Mouse (Mus musculus): ENCODE results near the gene Pip5k1c. TPM values are rescaled to one million over a fixed set of nuclear protein-coding genes. Genes with fewer than 3 reads are reported as not detected.

The Pip5k1c gene
- polyA plus RNA-seq, 1 experiment from 2014 or later: 147 TPM

DNA sequence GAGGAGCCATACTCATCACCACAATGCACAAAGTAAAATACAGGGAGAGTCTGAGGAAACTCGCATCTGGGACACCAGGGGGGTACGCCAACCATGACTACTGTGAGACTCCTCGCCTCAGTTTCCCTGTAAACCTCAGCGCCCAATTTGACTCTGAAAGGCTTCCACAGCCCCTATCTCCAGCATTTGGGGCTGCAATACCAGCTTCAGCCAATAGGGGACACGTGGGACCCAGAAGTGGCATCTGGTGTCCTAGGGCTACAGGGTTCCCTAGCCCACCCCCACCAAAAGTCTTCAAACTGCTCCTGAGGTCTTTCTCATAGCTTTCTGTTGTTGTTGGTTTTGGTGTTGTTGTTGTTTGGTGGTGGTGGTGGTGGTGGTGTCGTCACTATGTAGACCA lies 4.2 kb upstream of the Pip5k1c start:
- Histone ChIP-seq H3K27ac (ENCODE audit: low read length) (no peak overlapping the region), H3K27me3 (ENCODE audit: control insufficient read depth, insufficient read depth, low read depth, low read length) (peaks cover 28% of the 10 kb centered on the region), H3K9ac (ENCODE audit: low read depth, low read length) (no peak overlapping the region), H3K4me3 (ENCODE audit: low read depth, low read length) (no peak overlapping the region), H3K4me1 (ENCODE audit: control insufficient read depth, insufficient read depth, low read length) (peaks cover 7% of the 10 kb centered on the region; the same call in 1 of the 2 replicates), H3K4me2 (ENCODE audit: low read length) (no peak overlapping the region), H3K9me3 (replicated peaks; ENCODE audit: control insufficient read depth, low read length, poor library complexity, severe bottlenecking) (no peaks in the 10 kb centered on the region), H3K36me3 (ENCODE audit: control insufficient read depth, insufficient read depth, low read length) (no peaks in the 10 kb centered on the region)
- no peak for ATAC-seq
- WGBS: 36% methylated on average over 6 of the region's 6 CpGs

DNA sequence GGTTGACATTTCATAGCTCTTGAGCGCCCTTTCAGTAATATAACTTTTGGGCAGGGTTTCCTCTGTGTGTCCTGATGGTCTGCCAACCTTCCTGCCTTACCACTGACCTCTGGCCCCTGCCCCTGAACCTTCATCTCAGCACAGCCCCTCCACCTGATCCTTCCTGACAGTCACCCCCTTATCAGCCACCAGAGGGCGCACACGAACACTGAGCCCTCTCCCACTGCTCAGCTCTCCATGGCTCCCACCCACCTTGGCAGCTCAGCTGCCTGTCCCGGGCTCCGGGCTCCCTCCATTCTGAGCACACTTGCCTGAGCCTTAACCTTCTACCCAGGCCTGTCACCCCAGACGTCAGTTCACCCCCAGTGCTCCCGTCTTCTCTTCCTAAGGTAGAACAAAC lies 3.5 kb upstream of the Pip5k1c start:
- Histone ChIP-seq H3K36me3 (ENCODE audit: control insufficient read depth, insufficient read depth, low read length) (no peaks in the 10 kb centered on the region), H3K4me1 (ENCODE audit: control insufficient read depth, insufficient read depth, low read length) (peaks cover 11% of the 10 kb centered on the region), H3K27me3 (ENCODE audit: control insufficient read depth, insufficient read depth, low read depth, low read length) (peaks cover 27% of the 10 kb centered on the region), H3K9me3 (replicated peaks; ENCODE audit: control insufficient read depth, low read length, poor library complexity, severe bottlenecking) (no peaks in the 10 kb centered on the region), H3K4me3 (ENCODE audit: low read depth, low read length) (no peak overlapping the region), H3K4me2 (ENCODE audit: low read length) (no peak overlapping the region), H3K27ac (ENCODE audit: low read length) (no peak overlapping the region), H3K9ac (ENCODE audit: low read depth, low read length) (no peak overlapping the region)
- under 1% methylated on average over 7 of the region's 7 CpGs for WGBS
- ATAC-seq: no peak

DNA sequence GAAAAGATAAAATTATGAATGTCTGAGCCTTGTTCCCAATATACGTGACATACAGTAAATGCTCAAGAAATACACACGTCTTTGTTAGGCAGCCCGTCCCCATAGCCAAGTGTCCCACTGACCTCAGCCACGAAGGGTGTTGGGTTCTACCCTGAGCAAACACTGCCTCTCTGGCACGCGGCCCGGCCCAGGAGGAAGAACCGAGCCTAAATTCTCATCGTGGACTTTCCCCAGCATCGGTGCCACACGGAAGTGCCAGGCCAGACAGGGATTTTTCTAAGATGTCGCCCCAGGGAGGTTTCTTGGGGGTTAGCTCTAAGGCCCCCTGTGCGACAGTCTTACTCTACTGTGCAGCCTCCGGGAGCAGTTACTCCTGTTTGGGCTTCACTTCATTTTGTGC lies 3.0 kb upstream of the Pip5k1c start:
- Histone ChIP-seq H3K4me2 (ENCODE audit: low read length) (no peak overlapping the region), H3K4me1 (ENCODE audit: control insufficient read depth, insufficient read depth, low read length) (peaks cover 15% of the 10 kb centered on the region), H3K9ac (ENCODE audit: low read depth, low read length) (no peak overlapping the region), H3K9me3 (replicated peaks; ENCODE audit: control insufficient read depth, low read length, poor library complexity, severe bottlenecking) (no peaks in the 10 kb centered on the region), H3K27ac (ENCODE audit: low read length) (no peak overlapping the region), H3K27me3 (ENCODE audit: control insufficient read depth, insufficient read depth, low read depth, low read length) (peaks cover 22% of the 10 kb centered on the region), H3K36me3 (ENCODE audit: control insufficient read depth, insufficient read depth, low read length) (no peaks in the 10 kb centered on the region), H3K4me3 (ENCODE audit: low read depth, low read length) (no peak overlapping the region)
- ATAC-seq: no peak
- 69% methylated on average over 14 of the region's 14 CpGs for WGBS

DNA sequence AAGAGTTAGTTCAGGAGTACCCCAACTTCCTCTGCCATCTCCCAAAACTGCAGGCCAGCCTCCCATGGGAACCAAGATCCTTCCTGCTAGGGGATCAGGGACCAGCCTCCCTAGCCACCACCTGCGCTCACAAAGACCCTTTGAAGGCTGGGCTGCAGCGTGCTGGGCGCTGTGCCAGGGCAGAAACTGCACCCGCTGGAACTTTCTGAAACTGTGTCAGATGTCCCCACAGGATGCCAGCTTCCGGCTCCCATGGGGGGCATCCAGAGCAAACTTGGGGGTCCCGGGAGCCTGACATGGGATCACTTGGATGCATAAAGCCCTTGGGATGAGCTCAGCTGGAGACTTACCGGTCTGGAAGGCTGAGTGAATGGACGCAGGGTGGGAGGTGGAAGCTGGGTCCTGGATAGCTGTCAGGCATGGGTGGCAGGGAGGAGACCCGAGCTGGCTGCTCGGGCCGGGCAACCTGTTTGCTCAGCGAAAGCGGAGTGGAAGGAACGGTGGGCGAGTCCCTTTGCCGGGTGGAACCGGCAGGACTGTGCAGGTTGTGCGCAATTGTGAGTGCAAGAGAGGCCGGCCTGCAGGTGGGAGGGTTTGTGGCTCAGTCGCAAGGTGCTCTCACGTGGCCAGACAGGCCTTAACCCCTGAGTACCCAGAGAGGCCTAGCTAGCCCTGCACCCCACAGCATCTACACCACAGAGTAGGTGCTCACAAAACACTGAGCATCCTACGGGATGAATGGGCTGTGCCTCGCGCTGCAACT lies 1.9 kb upstream of the Pip5k1c start:
- peak overlapping the region; percentile 11; the same call in 1 of the 2 replicates for H3K4me3 ChIP-seq (ENCODE audit: low read depth, low read length)
- H3K9me3 ChIP-seq (replicated peaks; ENCODE audit: control insufficient read depth, low read length, poor library complexity, severe bottlenecking): no peaks in the 10 kb centered on the region
- 14% methylated on average over 24 of the region's 24 CpGs for WGBS
- no peak overlapping the region for H3K9ac ChIP-seq (ENCODE audit: low read depth, low read length)
- H3K27me3 ChIP-seq (ENCODE audit: control insufficient read depth, insufficient read depth, low read depth, low read length): peaks cover 18% of the 10 kb centered on the region
- peaks cover 19% of the 10 kb centered on the region for H3K4me1 ChIP-seq (ENCODE audit: control insufficient read depth, insufficient read depth, low read length)
- H3K4me2 ChIP-seq (ENCODE audit: low read length): peak overlapping the region; percentile 23
- H3K27ac ChIP-seq (ENCODE audit: low read length): no peak overlapping the region
- H3K36me3 ChIP-seq (ENCODE audit: control insufficient read depth, insufficient read depth, low read length): no peaks in the 10 kb centered on the region
- ATAC-seq: no peak

DNA sequence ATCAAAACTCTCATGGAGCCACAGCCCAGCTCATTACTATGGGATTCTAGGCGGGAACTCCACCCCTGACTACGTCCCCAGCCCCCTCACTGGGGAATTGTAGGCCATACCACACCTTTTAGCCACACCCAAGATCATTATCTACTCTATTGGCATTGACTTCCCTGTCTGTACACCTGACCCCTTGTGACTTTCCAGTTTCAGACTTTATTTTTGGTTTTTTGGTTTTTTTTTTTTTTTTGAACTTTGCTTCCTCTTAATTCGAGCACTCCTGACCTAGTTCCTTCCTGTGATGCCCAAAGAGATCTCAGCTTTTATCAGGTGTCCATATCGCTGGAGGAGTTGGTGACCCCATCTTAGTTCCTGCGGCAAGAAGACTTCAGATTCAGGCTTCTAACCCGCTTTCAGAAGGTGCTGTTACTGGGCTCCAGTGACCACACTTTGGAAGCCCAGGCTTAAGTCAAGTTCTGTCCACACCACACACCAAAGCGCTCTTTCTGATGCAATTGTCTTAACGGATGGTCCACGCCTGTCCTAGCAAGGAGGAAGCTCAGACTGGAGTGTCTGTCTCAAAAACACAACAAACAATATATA lies 1.2 kb upstream of the Pip5k1c start, which contains the start of gene Tjp3:
Gene Tjp3 (minus strand): TSS at position 71 of the 594 bp plus-strand sequence.
- Histone ChIP-seq H3K4me2 (ENCODE audit: low read length) (peak within 1 kb of the TSS; percentile 23), H3K9ac (ENCODE audit: low read depth, low read length) (no peak within 1 kb of the TSS), H3K9me3 (replicated peaks; ENCODE audit: control insufficient read depth, low read length, poor library complexity, severe bottlenecking) (no peaks in the 10 kb centered on the region), H3K27me3 (ENCODE audit: control insufficient read depth, insufficient read depth, low read depth, low read length) (peaks cover 18% of the 10 kb centered on the region), H3K4me1 (ENCODE audit: control insufficient read depth, insufficient read depth, low read length) (peaks cover 19% of the 10 kb centered on the region), H3K36me3 (ENCODE audit: control insufficient read depth, insufficient read depth, low read length) (no peaks in the 10 kb centered on the region), H3K27ac (ENCODE audit: low read length) (no peak within 1 kb of the TSS), H3K4me3 (ENCODE audit: low read depth, low read length) (peak within 1 kb of the TSS; percentile 89; the same call in 1 of the 2 replicates)
- 82% methylated on average over 9 of the region's 9 CpGs for WGBS
- no peak for ATAC-seq

DNA sequence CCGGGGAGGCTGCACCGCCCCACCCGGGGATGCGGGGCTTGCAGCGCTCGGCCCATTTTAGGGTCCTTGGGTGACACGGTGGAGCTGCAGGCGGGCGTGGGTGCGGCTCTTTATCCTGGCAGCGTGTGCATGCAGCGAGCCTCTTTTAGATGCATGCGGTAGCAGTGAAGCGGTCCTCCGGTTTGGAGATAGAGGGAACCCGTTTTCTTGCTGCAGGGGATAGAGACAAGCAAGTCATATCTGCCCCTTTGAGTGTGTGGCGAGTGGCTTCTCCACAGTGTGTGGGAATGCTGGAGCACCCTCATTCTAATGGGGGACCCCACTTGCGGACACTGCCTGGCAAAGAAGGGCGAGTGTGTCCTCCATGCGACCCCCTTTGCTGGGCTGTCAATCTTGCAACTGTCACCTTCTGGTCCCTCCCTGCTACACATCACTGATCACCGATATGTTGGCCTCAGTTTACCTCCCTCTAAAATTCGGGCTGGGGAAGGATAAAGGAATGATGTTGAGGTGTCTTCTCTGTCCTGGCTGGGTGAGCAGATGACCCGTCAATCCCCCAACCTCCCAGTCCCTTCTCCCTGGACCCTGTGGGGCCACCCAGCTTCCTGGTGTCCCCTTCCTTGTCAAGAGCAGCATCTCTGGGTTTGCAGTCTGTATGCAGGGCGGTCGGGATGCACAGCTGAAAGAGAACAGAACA lies 719 bp downstream of the Pip5k1c start:
- H3K27me3 ChIP-seq (ENCODE audit: control insufficient read depth, insufficient read depth, low read depth, low read length): peaks cover 14% of the 10 kb centered on the region
- peak overlapping the region; percentile 89 for H3K27ac ChIP-seq (ENCODE audit: low read length)
- ATAC-seq: no peak
- H3K4me1 ChIP-seq (ENCODE audit: control insufficient read depth, insufficient read depth, low read length): peaks cover 19% of the 10 kb centered on the region
- H3K4me3 ChIP-seq (ENCODE audit: low read depth, low read length): peak overlapping the region; percentile 89
- 4% methylated on average over 25 of the region's 25 CpGs for WGBS
- H3K4me2 ChIP-seq (ENCODE audit: low read length): peak overlapping the region; percentile 66
- no peaks in the 10 kb centered on the region for H3K36me3 ChIP-seq (ENCODE audit: control insufficient read depth, insufficient read depth, low read length)
- H3K9me3 ChIP-seq (replicated peaks; ENCODE audit: control insufficient read depth, low read length, poor library complexity, severe bottlenecking): no peaks in the 10 kb centered on the region
- H3K9ac ChIP-seq (ENCODE audit: low read depth, low read length): peak overlapping the region; percentile 93

DNA sequence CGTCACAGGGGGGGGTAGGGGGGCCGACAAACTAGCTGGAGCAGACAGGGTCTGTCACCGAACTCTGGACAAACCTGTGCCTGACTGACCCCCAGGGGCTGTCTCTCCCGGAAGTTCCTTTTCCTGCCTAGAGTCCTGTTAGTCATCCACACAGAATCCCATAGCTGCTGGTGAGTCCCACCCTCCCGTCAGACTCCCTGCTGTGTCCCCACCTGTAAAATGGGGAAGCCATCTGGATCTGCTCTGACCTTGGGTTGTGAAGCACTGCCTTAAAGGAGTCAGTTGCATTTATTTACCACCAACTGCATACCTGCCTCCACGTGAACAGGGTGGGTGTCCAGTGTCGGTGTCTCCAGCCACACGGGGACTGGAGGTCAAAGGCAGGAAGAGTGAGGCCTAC lies 1.7 kb downstream of the Pip5k1c start:
- Histone ChIP-seq H3K36me3 (ENCODE audit: control insufficient read depth, insufficient read depth, low read length) (no peaks in the 10 kb centered on the region), H3K4me2 (ENCODE audit: low read length) (peak overlapping the region; percentile 66), H3K9ac (ENCODE audit: low read depth, low read length) (peak overlapping the region; percentile 93), H3K27me3 (ENCODE audit: control insufficient read depth, insufficient read depth, low read depth, low read length) (peaks cover 14% of the 10 kb centered on the region), H3K27ac (ENCODE audit: low read length) (no peak overlapping the region), H3K9me3 (replicated peaks; ENCODE audit: control insufficient read depth, low read length, poor library complexity, severe bottlenecking) (no peaks in the 10 kb centered on the region), H3K4me1 (ENCODE audit: control insufficient read depth, insufficient read depth, low read length) (peaks cover 19% of the 10 kb centered on the region), H3K4me3 (ENCODE audit: low read depth, low read length) (peak overlapping the region; percentile 89)
- ATAC-seq: no peak
- WGBS: 67% methylated on average over 8 of the region's 8 CpGs

DNA sequence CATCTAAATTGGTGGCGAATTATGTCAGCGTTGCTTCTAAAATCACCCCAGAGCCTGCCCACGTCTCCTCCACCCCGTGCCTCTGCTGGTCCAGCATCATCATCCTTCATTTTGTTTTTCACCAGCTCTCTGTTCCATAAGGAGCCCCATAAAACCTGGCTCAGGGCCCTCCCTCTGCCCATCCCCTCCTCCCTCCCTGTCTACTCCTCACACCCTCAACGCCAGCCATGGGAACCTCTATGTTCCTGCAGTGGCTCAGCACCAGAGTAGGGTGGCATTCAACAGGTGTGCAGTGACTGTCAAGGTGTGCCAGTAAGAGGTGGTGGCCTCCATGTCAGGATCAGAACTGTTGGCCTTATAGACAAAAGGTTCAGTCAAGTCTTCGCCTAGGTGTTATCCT lies 2.4 kb downstream of the Pip5k1c start:
- Histone ChIP-seq H3K9me3 (replicated peaks; ENCODE audit: control insufficient read depth, low read length, poor library complexity, severe bottlenecking) (no peaks in the 10 kb centered on the region), H3K36me3 (ENCODE audit: control insufficient read depth, insufficient read depth, low read length) (no peaks in the 10 kb centered on the region), H3K9ac (ENCODE audit: low read depth, low read length) (no peak overlapping the region), H3K4me3 (ENCODE audit: low read depth, low read length) (no peak overlapping the region), H3K27ac (ENCODE audit: low read length) (no peak overlapping the region), H3K4me1 (ENCODE audit: control insufficient read depth, insufficient read depth, low read length) (peaks cover 19% of the 10 kb centered on the region), H3K27me3 (ENCODE audit: control insufficient read depth, insufficient read depth, low read depth, low read length) (peaks cover 11% of the 10 kb centered on the region), H3K4me2 (ENCODE audit: low read length) (no peak overlapping the region; the same call in 1 of the 2 replicates)
- WGBS: 97% methylated on average over 6 of the region's 6 CpGs
- ATAC-seq: no peak

DNA sequence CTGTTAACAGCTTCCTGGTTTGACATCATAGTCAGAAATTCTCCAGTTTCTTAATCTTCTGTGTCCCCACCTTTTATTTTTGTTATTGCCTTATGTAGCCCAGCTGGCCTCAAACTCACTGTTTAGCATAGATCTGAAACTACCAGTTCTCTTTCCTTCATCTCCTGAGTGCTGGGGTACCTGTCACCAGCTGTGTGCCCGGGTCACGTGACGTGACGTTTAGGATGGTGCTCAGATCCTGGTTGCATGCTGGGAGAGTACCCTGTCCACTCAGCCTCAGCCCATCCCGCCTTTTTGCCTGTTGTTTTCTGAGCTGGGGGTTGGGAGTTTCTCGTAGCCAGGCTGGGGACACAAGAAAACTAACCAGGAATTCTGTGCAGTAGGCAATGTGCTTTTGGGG lies 4.5 kb downstream of the Pip5k1c start:
- peaks cover 19% of the 10 kb centered on the region for H3K4me1 ChIP-seq (ENCODE audit: control insufficient read depth, insufficient read depth, low read length)
- no peak for ATAC-seq

More for the DNA sequence above, 4.5 kb downstream of the Pip5k1c start:
- Histone ChIP-seq H3K9ac (ENCODE audit: low read depth, low read length) (no peak overlapping the region), H3K27me3 (ENCODE audit: control insufficient read depth, insufficient read depth, low read depth, low read length) (no peaks in the 10 kb centered on the region), H3K36me3 (ENCODE audit: control insufficient read depth, insufficient read depth, low read length) (no peaks in the 10 kb centered on the region), H3K4me2 (ENCODE audit: low read length) (no peak overlapping the region), H3K27ac (ENCODE audit: low read length) (no peak overlapping the region), H3K4me3 (ENCODE audit: low read depth, low read length) (no peak overlapping the region), H3K9me3 (replicated peaks; ENCODE audit: control insufficient read depth, low read length, poor library complexity, severe bottlenecking) (no peaks in the 10 kb centered on the region)
- 86% methylated on average over 6 of the region's 6 CpGs for WGBS
